Mouse (Mus musculus) cerebellum, adult 9-11 months (tissue): ENCODE results near the gene Nfkb2.

Source experiments
- DNase-seq: peaks from one replicate; pipeline ENCODE4 v3.0.0; 2022

Nfkb2 gene

DNA sequence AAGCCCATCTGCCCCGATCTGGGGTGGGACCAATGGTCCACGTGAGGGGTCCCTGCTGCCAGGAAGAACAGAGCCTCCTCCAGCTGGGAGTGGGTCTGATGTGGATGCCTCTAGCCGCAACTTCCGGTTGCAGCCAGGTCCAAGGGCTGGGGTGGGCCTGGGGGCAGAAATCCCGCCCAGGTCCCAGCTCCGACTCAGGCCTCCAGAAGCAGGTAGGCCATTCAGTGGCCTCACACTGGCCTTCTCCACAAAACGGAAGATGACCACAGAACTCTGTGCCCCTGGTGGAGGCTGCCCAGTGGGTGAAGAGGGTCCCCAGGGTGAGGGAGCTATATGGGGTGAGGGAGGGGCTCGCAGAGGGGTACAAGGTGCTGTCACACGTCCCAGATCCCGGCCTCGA, 20.2 kb downstream of the Nfkb2 start:
- peak; percentile 63 for DNase-seq

DNA sequence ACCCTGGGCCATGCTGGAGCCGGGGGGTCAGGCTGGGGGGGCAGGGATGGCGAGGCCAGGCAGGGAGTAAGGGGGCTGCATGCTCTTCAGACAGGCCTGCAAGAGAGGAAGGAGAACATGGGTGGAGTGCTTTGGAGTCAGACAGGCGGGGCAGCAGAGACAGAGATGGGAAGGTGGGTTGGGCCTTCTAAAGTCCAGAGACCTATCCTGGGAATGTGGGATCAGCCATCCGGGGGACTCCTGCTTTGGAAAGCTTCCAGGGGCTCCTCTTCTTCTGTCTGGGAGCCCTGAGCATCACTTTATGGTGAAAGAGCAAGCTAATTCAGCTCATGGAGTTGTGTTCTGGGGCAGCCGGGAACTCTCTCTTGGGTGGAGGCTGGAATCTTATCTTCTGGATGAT, 20.8 kb downstream of the Nfkb2 start:
- DNase-seq, result peak; percentile 66

DNA sequence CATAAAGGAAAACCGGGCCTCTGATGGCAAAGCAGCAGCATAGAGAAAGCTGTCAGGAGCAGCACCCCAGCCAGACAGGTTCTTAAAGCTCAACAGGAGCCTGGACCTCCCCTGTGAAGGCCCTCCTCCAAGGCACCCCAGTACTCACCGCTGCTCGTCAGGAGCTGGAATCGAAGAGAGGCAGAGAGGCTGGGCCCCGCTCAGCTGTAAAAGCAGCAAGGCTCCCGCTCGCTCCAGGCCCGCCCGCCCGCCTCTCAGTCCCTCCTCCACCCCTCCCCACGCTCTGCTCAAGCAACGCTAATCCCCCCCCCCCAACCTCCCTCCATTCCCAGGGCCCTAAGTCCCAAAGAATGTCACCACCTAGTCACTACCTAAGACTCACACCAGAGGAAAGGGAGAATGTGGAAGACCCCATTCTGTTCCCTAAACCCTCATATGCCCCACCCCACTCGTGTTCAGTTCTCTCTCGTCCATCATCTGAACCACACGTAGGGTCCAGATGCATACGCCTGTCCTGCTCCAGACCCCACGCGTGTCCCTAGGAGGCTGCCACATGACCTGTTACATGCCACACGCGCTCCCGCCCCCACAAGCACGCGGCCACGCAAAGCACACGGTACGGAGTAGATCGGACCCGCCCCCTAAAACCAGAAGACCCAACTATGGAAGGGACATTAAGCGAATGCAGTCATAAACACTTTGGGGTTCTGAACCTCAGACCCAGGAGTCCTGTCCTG, 22.1 kb downstream of the Nfkb2 start:
- peak; percentile 84 for DNase-seq

DNA sequence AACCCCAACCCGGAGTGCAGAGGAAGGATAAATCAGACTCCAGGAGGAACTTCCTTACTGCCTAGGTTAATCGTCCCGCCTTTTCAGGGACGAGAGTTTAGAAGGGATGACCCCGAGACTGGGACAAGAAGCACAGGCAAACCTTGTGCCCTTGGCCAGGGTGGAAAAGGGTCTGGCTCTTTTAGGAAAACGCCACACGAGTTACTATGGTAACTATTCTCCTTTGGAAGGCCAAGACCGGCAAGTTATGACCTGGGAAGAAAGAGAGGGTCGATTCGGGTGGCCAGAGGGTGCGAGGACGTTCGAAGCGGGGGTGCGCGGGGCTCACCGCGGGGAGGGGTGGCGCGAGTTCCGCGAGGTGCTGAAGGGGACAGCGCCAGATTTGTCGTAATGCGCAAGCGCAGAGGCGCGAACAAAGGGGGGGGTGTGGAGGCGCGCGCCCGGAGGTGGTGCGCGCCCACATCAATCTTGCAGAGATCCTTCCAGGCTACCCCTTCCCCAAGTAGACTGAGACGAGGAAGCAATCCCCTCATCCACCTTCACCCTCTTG, 22.7 kb downstream of the Nfkb2 start, which contains the start of gene Psd:
TSS of gene Psd (minus strand) at position 401 of the 550 bp plus-strand sequence.
- peak; percentile 87 for DNase-seq

DNA sequence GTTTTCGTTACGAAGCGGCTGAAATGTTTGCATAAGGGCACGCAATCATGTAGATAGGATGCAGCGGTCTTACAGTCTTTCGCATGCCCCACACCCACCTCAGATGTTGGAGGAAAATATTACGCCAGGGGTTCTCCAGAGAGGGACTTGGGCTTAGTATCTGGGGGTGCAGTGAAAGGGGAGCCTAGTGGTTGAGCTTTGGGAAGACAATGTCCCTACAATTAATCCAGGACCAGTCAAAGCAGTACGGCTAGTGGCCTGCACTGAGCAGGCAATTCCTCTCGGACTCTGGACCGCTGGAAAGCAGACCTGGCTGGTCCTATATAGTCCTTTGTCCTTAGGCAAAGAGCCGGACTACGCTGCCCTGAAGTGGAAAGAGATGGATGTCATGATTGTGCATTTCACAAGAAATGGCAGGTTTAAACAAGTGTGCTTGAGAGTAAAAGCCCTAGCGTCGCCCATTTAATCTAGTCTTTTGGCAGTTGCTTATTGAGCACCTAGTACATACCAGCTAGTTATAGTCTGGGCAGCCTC, 23.5 kb downstream of the Nfkb2 start:
- no peak for DNase-seq

DNA sequence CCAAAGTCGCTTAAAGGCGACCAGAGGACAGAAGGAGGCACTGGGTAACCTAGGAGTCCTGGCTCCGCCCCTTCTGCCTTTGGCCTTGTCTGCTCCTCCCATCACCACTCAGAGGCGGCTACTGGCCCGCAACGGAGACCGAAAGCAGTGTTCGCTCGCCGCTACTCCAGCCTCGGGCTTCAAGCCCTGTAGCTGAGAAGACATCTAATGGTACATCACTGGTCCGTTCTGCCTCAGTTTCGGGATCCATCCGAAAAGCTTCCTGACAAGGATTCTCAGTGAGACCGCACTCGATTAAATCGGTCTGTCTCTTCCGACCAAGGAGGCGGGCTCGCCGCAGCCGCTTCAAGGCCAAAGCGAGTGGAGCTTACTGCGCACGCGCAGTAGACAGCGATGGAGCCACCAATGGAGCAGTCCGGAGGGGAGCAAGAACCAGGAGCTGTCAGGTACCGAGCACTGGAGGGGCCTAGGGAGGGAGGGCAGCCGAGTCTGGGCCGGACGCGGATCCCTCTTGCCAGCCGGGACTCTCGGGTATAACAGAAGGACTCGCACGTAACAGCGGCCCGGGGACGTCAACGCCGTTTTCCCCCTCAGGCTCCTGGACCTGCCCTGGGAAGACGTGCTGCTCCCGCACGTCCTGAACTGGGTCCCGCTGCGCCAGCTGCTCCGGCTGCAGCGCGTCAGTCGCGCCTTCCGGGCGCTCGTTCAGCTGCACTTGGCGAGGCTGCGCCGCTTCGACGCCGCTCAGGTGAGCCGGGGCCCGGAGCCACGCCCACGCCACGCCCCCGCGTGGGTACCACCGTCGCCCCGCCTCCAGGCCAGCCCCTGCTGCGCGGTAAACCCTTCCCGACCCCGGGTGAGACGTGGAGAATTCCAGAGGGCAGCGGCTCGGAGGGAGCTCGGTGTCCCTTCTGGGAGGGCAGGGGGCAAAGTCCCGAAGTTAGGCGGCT, 24.2 kb downstream of the Nfkb2 start, which contains the start of gene Fbxl15:
TSS of gene Fbxl15 (plus strand) at position 104 of the 950 bp plus-strand sequence.
- peak; percentile 98 for DNase-seq

DNA sequence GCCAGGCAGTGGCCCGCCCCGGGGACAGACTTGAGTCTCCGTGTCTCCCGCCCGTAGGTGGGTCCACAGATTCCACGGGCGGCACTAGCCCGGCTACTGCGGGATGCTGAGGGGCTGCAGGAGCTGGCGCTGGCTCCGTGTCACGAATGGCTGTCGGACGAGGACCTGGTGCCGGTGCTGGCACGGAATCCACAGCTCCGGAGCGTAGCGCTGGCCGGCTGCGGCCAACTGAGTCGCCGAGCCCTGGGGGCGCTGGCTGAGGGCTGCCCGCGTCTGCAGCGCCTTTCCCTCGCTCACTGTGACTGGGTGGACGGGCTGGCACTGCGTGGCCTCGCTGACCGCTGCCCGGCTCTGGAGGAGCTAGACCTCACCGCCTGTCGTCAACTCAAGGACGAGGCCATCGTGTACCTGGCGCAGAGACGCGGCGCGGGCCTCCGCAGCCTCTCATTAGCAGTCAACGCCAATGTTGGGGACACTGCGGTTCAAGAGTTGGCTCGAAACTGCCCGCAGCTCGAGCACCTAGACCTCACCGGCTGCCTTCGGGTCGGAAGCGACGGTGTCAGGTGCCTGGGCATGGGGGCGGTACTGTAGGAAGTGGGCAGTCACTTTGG, 25.0 kb downstream of the Nfkb2 start:
- DNase-seq, result peak; percentile 80

DNA sequence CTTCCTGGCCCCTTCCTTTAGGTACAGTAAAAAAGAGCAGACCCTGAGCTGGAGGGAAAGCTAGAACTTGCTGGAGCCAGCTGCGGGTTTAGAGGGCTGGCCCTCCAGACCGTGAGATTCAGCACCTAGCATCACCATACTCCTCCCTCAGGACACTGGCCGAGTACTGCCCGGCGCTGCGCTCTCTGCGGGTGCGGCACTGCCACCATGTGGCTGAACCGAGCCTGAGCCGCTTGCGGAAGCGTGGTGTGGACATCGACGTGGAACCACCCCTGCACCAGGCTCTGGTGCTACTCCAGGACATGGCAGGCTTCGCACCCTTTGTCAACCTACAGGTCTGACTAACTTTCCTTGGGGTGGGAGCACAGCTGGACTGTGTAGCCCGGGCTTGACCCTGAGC, 25.8 kb downstream of the Nfkb2 start:
- DNase-seq, result peak; percentile 88

DNA sequence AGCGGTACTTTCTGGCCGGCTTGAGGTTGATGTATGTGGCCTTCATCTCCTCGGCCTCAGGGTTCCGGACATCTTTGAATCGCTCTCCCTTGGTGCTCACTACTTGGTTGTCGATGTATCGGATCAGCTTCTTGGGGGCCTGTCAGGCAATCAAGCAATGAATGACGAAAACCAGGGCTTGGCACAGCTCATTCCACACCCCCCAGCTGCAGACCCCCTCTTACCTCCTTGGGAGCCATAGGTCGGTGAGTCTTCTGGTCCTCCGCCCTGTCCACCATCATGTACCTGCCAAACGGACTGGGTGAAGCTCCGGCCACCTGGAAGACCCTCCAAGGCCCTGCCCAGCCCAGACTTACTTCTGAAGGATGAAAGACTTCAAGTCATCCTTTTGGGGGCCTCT, 26.6 kb downstream of the Nfkb2 start:
- DNase-seq, result peak; percentile 70

DNA sequence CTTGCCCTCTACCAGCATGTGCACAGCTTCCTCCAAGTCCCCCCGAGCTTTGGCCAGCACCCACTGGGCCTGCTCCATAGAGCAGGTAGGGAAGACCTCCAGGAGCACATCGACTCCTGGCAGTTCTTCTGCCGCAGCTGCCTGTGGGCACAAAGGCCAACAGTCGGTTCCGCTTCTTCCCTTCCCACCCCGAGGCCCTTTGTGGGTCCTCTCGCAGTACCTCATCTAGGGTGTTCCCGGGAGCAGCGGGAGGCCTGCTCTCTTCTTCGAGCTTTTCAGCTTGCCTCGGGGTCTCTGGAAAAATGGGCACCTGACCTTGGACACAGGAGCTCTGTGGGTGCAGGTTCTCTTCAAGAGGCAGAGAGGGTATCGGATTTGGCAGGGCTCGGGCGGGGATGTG, 27.2 kb downstream of the Nfkb2 start:
- DNase-seq, result peak; percentile 67

DNA sequence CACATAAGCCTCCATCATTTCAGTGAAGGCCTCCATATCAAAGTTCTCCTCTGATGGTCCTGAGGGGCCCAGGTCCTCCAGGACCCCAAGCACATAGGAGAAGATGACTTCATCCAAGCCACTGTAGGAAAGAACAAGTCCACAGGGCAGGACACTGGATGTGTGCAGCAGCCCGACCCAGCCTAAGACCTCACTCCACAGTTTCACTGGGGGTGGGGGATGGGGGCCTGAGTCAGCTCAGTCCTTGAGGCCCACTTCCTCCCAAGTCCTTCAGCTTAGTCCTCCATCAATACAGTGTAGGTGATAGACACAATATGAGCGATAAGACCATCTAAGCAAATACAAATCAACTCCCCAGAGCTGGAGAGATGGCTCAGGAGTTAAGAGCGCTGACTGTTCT, 27.8 kb downstream of the Nfkb2 start:
- DNase-seq, result peak; percentile 46

DNA sequence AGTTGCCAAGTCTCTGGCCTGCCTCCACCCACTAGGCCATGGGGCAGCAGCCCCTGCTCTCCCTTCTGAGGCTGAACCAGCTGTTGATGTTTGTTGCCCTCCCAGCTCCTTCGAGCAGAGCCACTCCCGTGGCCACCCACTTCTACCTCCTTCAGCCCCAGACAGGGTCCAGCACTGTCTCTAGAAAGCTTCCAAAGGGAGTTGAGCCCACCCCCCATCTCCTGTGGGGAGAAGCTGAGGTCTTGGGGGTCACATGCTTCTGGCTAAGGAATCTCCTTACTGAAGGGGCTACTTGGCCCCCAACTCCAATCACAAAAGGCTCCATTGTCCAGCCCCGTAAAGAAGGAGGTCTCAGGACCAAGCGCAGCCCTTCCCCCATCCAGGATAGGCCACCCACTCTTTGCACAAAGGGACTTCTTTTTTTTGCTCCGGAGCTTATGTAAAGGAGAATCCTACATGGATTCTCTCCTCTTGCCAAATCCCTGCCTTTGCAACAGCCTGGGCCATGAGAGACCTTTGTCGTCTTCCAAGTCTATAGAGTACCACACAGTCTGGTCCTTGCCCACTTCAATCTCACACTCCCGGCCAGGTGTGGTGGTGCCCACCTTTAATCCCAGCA, 28.7 kb downstream of the Nfkb2 start:
- peak; percentile 62 for DNase-seq

DNA sequence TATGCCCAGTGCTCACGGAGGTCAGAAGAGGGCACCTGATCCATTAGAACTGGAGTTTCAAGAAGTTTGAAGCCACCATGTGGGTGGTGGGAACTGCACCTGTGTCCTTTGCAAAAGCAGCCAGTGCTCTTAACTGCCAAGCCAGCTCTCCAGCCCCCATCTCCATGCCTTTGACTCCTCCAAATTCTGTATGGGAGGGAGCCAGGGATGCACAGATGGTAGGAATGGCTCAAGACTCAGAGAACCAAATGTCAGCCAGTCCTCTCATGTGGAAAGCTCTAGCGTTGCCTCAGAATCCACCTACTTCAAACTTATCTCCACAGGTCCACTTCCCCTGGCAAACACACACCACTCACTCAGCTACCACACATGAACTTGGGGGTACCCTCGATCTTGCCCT, 29.8 kb downstream of the Nfkb2 start:
- peak; percentile 85 for DNase-seq

DNA sequence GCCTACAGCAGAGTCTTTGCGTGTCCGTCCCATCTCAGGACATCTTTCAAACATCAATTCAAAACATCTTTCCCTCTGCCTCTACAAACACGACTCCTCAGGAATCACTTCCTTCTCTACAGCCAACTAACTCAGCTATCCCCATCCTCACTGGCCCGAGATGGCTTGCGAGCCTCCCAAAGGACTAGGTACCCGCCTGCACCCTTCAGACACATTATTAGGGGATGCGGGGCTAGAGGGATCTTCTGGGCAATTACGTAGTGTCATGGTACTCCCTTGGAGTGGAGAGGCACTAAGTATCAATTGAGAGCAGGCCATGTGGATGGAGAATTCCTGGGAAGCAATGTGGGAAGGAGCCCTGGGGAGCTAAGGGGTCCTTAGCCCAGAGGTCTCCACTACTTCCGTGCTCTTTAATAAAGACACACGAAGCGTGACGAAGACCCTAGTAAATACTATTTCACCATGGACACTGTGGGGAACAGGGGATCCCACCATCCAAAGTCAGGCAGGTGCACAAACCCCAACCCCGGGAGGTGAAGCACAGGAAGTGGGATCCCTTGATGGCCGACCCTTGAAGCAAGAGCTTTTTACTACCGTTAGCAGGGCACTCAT, 33.7 kb downstream of the Nfkb2 start:
- DNase-seq, result no peak

DNA sequence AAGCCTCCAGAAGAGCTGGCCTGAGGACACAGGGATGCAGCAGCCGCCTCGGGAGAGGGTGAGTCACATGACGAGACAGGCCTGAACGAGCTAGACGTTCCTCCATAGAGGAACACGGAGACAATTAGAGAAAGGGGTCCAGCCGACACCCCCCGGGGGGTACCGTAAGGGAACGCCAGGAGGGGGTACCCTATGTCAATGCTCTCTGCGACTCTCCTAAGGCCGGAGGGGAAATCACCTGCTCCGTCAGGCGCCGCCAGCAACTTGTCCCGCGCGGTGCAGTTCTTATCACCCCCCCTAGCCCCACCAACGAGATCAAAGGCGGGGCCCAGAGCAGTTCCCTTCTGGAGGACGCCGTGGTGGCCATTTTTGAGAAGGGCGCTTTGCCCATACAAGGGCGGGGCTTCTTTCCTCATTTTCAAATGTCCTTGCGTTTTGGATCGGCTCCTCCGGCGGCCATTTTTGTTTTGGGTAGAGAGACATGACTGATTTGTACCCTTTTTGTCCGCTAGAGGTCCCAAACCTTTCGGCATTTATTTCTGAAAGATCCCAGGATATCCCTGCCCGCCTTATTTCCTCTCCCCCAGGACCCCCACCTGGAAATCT, 34.3 kb downstream of the Nfkb2 start, which contains the start of gene Cuedc2:
TSS of gene Cuedc2 (minus strand) at position 372 of the 606 bp plus-strand sequence.
- peak; percentile 98 for DNase-seq

DNA sequence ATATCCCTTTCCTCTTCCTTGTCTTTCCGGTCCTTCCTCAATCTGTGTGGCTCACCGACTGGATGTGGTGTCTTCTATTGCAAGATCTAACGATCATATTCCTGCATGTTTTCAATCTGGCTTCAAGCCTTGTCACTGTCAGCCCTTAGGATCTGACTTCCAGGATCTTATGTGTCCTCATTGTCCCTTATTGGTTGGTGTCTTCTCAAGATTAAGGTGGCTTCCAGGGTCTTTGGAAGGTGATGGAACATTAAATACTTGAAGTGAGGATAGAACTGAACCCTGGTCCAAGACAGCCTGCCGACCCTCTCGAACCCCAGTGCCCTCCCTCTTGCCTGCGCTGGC, 34.8 kb downstream of the Nfkb2 start:
- no peak for DNase-seq

DNA sequence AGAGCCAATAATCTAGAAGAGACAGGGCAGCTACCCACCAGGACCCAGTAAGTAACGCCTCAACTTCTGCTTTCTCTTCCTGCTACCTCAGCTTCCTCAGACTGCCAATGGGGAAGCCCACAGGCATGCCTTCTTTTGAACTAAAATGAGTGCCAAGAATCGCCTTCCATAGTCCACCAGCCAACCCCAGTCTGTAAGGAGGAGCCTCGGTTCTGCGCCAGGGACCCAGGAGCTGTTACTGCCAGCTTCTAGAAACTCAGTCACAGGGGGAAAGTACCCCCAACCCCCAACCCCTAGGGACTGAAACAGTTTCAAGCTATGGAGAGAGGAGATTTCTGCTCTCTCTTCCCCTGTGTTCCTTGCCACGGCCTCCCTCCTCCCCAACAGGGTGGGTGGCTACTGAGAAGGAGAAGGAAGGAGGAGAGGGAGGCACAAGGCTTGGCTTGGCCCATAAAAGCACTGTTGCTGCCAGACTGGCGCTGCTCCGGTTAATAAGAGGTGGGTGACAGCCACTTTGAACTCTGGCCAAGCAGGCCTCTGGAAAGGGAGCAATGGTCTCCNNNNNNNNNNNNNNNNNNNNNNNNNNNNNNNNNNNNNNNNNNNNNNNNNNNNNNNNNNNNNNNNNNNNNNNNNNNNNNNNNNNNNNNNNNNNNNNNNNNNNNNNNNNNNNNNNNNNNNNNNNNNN, 35.3 kb downstream of the Nfkb2 start:
- DNase-seq, result peak; percentile 77

DNA sequence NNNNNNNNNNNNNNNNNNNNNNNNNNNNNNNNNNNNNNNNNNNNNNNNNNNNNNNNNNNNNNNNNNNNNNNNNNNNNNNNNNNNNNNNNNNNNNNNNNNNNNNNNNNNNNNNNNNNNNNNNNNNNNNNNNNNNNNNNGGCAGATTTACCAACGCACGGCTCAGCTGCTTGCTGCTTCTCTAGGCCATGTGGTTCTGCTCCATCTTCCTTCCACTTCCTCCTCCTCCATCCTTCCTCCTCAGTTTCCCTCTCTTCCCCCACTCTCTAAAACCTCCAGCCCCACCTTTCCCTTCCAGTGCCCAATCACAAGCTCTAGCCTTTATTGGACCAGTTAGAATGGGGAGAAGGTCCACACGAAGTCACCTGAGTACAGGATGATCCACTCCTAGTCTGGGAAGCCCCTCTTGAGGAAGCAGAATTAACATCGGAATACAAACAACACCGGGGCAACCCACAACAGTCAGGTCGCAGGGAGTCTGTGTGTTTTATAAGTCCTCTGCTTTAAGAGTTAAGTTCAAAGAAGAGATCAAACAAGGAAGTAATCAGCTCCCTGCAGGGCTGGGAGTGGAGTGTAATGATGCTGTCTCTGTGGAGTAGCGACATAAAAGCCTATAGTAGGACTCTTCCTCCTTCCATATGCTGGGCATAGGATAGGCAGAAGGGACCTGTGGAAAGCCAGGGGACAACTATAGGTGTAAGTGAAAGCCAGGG, 40.7 kb downstream of the Nfkb2 start:
- DNase-seq, result no peak

DNA sequence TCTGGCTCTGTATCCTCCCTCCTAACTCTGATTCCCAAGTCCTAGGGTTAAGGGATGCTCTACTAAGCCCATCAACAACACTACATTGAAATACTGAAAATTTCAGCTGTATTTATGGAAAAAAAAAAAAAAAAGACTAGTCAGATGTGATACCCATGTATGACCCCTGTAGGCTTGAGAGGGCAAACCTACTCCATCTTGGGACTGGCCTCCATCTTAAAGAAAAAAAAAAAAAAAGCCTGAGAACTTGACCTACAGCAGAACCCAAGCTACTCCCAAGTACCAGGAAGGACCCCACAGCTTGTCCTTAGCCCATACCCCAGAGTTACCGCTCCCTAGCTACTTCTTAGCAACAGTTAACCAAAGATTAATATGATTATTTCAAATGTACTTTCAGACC, 43.0 kb downstream of the Nfkb2 start:
- peak; percentile 6 for DNase-seq
